Mouse (Mus musculus): ENCODE measurements at regions not wholly inside any gene's neighbourhood (a gene's known extent, or its start where the extent isn't known, plus 50 kb on each side); places are given as distances from the start of the nearest gene placed in this dataset.

DNA sequence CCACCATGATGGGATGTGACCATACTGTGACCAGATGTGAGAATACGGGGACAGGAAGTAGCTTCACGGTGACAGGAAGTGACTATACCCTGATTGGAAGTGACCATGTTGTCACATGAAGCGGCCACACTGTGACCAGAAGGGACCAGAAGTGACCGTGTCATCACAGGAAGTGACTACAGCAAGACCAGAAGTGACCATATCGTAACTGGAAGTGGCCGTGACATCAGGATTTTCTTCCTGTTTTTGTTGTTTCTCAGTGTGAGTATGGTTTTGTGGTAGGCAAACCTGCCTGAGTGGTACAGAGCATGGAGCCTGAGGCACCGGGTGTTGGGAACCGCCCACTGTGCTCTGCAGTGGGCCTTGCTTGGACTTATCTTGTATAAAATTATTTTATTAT is 2587.8 kb downstream of the Gm37988 start:
- TF ChIP-seq CTCF (IDR thresholded peaks at IDR 0.05; ENCODE audit: low read depth): no peak
- no peak for TF ChIP-seq EP300 (IDR thresholded peaks at IDR 0.05; ENCODE audit: low read depth)

Data from liver, embryonic 14.5 days (tissue).